Mouse (Mus musculus) intestine, embryonic 16.5 days (tissue): ENCODE measurements around the gene Zfand5. TPM values are rescaled to one million over a fixed set of nuclear protein-coding genes. Genes with fewer than 3 reads are reported as not detected.

Source experiments
- ATAC-seq: fragments of 200-750 bp; cut with Nextera tagmentation; 2 replicates; pipeline ENCODE4 v1.8.0; 2017; ENCODE audit warnings: moderate TSS enrichment, moderate library complexity
- H3K27ac ChIP-seq: fragments of 300-500 bp; sonication (generic); 2 replicates; pipeline ENCODE4 v1.5.1; 2014; ENCODE audit warnings: mild to moderate bottlenecking, low read length
- H3K27me3 ChIP-seq: fragments of 300-500 bp; sonication (generic); replicated peaks from 2 replicates; pipeline ENCODE4 v1.6.1; 2014; ENCODE audit warnings: low read length, control low read depth, mixed read lengths; ENCODE audit not compliant: control insufficient read depth, insufficient read depth
- H3K36me3 ChIP-seq: fragments of 300-500 bp; sonication (generic); 2 replicates; pipeline ENCODE4 v1.6.1; 2014; ENCODE audit warnings: low read length, control low read depth; ENCODE audit not compliant: control insufficient read depth, insufficient read depth
- H3K4me1 ChIP-seq: fragments of 300-500 bp; sonication (generic); 2 replicates; pipeline ENCODE4 v1.6.1; 2014; ENCODE audit warnings: low read length, control low read depth, mixed read lengths; ENCODE audit not compliant: control insufficient read depth, insufficient read depth
- H3K4me2 ChIP-seq: fragments of 300-500 bp; sonication (generic); 2 replicates; pipeline ENCODE4 v1.6.1; 2014; ENCODE audit warnings: low read depth, low read length, control low read depth
- H3K4me3 ChIP-seq: fragments of 300-500 bp; sonication (generic); 2 replicates; pipeline ENCODE4 v1.5.1; 2014; ENCODE audit warnings: mild to moderate bottlenecking, low read length
- H3K9ac ChIP-seq: fragments of 300-500 bp; sonication (generic); 2 replicates; pipeline ENCODE4 v1.6.1; 2014; ENCODE audit warnings: low read depth, low read length
- H3K9me3 ChIP-seq: fragments of 300-500 bp; sonication (generic); 2 replicates; pipeline ENCODE4 v1.6.1; 2016; ENCODE audit warnings: low read length, control low read depth; ENCODE audit not compliant: control insufficient read depth
- WGBS: fragments of 180-500 bp; shearing (Covaris S2); extraction: QIAGEN DNeasy Blood & Tissue Kit; methylation state at CpG from one replicate; pipeline ENCODE4 v1.1.7; 2014; 5-methylcytosine and 5-hydroxymethylcytosine counted together
- polyA plus RNA-seq: library from polyadenylated mRNA; unstranded; fragments of >200 nt; fragmentation: Nextera tagmentation; extraction: Ambion mirVana; gene quantifications from 2 replicates; pipeline ENCODE4 v1.2.1, GENCODE M21; 2015

The Zfand5 gene
- polyA plus RNA-seq, 1 experiment from 2014 or later: 56.3 TPM

DNA sequence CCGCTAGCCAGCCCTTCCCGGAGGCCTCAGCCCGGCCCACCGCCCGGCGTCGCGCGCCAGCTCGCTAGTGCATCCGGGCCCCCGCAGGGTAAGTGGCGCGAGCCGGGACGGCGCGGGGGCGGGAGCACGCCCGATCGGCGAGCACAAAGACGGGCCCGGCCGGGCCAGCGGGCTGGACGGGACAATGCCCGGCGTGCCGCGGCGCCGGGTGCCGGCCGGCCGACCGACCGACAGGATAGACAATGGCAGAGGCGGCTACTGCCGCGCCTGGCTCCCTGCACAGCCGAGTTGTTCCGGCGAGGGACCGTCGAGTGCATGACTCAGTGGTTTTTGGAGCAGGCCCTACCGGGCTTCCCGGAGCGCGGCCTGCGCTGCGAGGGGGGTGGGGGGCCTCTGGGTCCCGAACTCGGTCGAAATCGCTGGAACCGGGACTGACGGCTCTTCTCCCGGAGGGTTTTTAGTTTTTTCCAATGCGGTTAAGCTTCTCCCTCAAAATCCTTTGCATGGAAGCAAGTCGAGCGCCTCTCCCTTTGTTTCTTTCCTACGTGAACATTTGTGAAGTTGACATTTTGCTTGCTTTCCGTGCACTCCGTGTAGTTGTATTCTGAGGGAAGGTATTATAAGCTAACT lies 692 bp downstream of the Zfand5 start:
- Histone ChIP-seq H3K9ac (peak overlapping the region; percentile 100), H3K27ac (peak overlapping the region; percentile 100), H3K36me3 (peaks cover 6% of the 10 kb centered on the region; the same call in 1 of the 2 replicates), H3K9me3 (no peaks in the 10 kb centered on the region), H3K4me2 (peak overlapping the region; percentile 16), H3K4me3 (peak overlapping the region; percentile 94), H3K27me3 (no peaks in the 10 kb centered on the region), H3K4me1 (no peaks in the 10 kb centered on the region)
- peak; percentile 66 for ATAC-seq
- under 1% methylated on average over 66 of the region's 66 CpGs for WGBS

DNA sequence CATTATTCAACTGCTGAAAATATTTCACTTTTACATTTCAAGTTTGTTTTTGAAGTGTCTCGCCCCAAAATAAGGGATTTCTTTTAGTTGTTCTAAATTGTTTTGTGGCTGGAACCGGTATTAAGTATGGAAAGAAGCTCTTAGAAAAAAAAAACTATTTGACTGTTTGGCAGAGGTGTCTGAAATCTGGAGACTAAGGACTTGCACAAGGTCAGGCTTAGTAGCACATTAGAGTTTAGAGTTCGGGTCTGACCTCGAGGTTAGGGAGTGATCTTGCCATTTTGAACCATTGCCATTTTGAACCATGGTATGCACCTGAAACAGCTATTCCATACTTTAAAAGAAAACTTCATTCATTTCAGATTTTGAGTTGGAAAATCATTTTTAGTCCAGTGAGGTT lies 1.4 kb downstream of the Zfand5 start:
- Histone ChIP-seq H3K36me3 (peaks cover 6% of the 10 kb centered on the region; the same call in 1 of the 2 replicates), H3K27ac (no peak overlapping the region; the same call in 1 of the 2 replicates), H3K27me3 (no peaks in the 10 kb centered on the region), H3K9me3 (no peaks in the 10 kb centered on the region), H3K9ac (peak overlapping the region; percentile 63), H3K4me3 (peak overlapping the region; percentile 57), H3K4me2 (peak overlapping the region; percentile 67), H3K4me1 (no peaks in the 10 kb centered on the region)
- under 1% methylated on average over 4 of the region's 4 CpGs for WGBS
- no peak for ATAC-seq

DNA sequence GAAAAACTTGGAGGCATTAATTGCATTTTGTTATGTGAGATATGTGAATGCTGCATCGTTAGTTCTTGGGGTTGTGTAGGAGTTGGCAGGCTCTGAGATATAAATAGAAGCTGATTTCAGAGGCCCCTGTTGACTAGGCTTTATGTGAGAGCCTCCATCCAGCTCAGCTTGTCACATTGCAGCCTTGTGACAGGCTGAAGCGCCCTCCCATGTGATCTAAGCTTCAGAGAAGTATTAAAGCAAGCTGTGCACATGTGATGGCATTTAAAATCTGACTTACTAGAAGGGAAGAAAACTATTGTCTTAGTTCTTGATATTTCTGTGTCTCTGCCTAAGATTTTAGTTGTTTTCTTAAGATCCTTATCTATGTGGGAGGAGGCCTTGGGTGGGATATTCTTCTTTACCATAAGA lies 2.1 kb downstream of the Zfand5 start:
- ATAC-seq: peak; percentile 10
- Histone ChIP-seq H3K9me3 (no peaks in the 10 kb centered on the region), H3K9ac (peak overlapping the region; percentile 63), H3K4me3 (peak overlapping the region; percentile 57), H3K27me3 (no peaks in the 10 kb centered on the region), H3K4me2 (peak overlapping the region; percentile 67), H3K4me1 (no peaks in the 10 kb centered on the region), H3K36me3 (peaks cover 6% of the 10 kb centered on the region; the same call in 1 of the 2 replicates), H3K27ac (peak overlapping the region; percentile 52)
- 0% methylated on average over 2 of the region's 2 CpGs for WGBS

DNA sequence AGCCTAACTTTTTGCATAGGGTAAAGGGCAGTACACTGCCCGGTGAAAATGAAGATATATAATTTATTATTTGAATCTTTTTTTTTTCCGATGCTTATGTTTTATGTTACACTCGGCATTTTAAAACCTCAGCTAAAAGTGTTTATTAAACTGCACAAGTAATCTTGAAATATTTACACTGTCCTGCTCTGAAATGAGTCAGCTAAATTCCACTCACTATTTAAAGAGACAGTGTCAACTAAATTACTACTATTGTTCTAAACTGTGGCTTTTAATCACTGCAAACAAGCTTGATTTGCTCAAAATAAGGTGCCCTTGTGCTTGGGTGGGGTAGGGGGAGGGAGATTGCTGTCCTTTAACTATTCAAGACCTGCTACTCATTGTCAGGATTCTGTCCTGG lies 2.6 kb downstream of the Zfand5 start:
- no peaks in the 10 kb centered on the region for H3K9me3 ChIP-seq
- H3K27me3 ChIP-seq: no peaks in the 10 kb centered on the region
- no peak for ATAC-seq
- no peak overlapping the region for H3K9ac ChIP-seq
- H3K4me1 ChIP-seq: no peaks in the 10 kb centered on the region
- H3K4me2 ChIP-seq: peak overlapping the region; percentile 67
- 7% methylated on average over 3 of the region's 3 CpGs for WGBS
- no peak overlapping the region for H3K27ac ChIP-seq
- peaks cover 6% of the 10 kb centered on the region; the same call in 1 of the 2 replicates for H3K36me3 ChIP-seq
- H3K4me3 ChIP-seq: peak overlapping the region; percentile 57

DNA sequence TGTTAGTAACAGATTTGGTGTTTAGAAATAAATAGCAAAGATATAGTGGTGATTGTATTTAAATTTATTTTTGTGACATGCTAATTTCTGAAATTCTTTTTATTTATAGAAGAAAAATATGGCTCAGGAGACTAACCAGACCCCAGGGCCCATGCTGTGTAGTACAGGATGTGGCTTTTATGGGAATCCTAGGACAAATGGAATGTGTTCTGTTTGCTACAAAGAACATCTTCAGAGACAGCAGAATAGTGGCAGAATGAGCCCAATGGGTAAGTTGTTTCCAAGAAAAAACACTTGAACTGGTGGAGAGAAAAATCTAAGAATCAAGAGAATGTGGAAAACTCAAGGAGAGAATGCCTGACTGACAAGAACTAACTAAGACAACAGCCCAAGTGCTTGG lies 4.2 kb downstream of the Zfand5 start:
- H3K9ac ChIP-seq: no peak overlapping the region
- H3K4me1 ChIP-seq: no peaks in the 10 kb centered on the region
- H3K4me3 ChIP-seq: no peak overlapping the region
- H3K27ac ChIP-seq: no peak overlapping the region
- H3K9me3 ChIP-seq: no peaks in the 10 kb centered on the region
- ATAC-seq: no peak
- no peak overlapping the region for H3K4me2 ChIP-seq
- peaks cover 10% of the 10 kb centered on the region for H3K36me3 ChIP-seq
- no peaks in the 10 kb centered on the region for H3K27me3 ChIP-seq

DNA sequence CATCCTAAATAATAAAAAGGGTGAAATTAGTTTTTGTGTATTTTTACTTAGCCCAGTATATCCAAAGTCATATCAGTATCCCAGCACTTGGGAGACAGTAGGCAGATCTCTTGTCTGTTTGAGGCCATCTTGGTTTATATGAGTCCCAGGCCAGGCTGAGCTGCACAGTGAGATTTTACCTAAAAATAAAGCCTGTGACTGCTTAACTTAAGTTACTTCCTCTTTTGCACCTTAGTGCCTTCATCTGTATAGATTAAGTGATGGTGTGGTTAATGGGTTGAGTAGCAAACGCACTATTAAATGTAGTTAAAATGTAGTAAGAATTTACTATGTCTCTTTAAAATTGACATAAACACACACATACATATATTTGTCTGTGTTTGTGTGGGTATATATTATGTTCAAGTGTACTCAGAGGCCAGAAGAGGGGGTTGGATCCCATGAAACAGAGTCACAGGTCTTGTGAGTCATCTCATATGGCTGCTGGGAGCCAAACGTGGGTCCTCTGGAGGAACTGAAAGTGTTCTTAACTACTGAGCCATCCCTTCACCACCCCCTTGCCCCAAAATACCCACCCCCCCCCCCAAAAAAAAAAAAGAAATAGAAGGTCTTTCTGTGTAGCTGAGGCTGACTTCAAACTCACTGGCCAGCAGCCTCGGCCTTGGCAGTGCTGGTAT lies 14.5 kb downstream of the Zfand5 start:
- no peak for ATAC-seq
- Histone ChIP-seq H3K4me3 (no peak overlapping the region), H3K27me3 (no peaks in the 10 kb centered on the region), H3K27ac (no peak overlapping the region), H3K36me3 (no peaks in the 10 kb centered on the region; the same call in 1 of the 2 replicates), H3K9me3 (0 out of 2 replicates have a peak, but pooled peaks cover 4% of the 10 kb centered on the region), H3K9ac (no peak overlapping the region), H3K4me1 (no peaks in the 10 kb centered on the region), H3K4me2 (no peak overlapping the region)
- WGBS: 79% methylated on average over 3 of the region's 3 CpGs

DNA sequence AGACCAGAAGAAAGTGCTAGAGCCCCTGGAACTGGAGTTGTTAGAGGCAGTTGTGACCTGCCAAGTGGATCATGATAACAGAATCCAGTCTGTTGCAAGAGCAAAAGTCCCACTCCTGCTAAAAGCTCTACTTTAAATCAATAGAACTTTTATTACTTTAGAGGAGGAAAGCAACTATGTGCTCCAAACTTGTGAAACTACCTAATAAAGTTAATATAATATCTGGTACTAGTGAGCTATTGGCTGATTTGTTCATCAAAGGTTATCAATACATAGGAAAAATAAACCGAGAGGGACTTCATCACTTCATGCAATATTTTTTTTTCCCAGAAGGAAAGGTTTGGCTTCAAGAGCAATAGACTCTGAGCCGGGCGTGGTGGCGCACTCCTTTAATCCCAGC lies 25.3 kb downstream of the Zfand5 start:
- Histone ChIP-seq H3K4me1 (no peaks in the 10 kb centered on the region), H3K4me2 (no peak overlapping the region), H3K9me3 (no peaks in the 10 kb centered on the region), H3K4me3 (no peak overlapping the region), H3K36me3 (no peaks in the 10 kb centered on the region), H3K27me3 (no peaks in the 10 kb centered on the region), H3K27ac (no peak overlapping the region), H3K9ac (no peak overlapping the region)
- no peak for ATAC-seq
- 98% methylated on average over 4 of the region's 4 CpGs for WGBS

DNA sequence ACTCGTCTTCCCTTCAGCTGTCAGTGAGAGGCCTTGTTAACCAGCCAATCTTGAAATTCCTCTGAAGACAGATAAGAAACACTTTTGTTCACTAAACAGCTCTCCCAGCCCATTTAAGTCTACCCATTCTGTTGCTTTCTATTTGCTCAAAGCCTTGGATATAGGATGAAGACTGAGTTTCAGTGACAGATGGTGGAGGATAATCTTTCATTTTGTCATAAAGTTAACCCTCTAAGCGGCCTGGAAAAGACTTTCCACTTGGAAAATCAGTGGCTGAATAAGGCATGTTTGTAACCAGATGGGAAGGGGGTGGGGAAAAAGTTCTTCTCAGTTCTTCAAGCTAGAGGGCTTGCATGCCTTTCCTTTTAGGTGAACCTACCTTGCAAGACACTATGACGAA lies 29.7 kb downstream of the Zfand5 start:
- WGBS: 44% methylated on average over 3 of the region's 3 CpGs

DNA sequence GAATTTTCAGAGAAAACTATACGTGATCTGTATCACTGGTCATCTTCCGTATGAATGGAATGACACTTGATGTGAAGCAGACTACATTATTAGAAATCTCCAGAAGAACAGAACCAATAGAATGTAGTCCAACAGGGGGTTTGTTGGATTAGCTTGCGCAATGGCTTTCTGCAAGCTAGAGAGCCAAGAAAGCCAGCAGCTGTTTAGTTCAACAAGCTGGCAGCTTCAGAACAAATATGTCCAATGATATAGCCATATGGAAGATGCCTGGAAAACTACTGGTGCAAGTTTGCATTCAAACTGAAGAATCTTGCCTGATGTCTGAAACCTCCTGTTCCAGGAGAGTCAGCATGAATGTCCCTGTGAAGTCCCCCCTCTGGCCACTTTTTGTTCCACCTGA lies 35.7 kb downstream of the Zfand5 start:
- H3K4me3 ChIP-seq: no peak overlapping the region
- H3K4me1 ChIP-seq: no peaks in the 10 kb centered on the region
- no peaks in the 10 kb centered on the region for H3K9me3 ChIP-seq
- ATAC-seq: no peak
- 76% methylated on average over 3 of the region's 3 CpGs for WGBS
- no peak overlapping the region for H3K9ac ChIP-seq
- no peaks in the 10 kb centered on the region for H3K27me3 ChIP-seq
- no peaks in the 10 kb centered on the region for H3K36me3 ChIP-seq
- no peak overlapping the region for H3K27ac ChIP-seq
- H3K4me2 ChIP-seq: no peak overlapping the region

More for the DNA sequence above, 29.7 kb downstream of the Zfand5 start:
- Histone ChIP-seq H3K9ac (no peak overlapping the region), H3K27ac (no peak overlapping the region), H3K27me3 (no peaks in the 10 kb centered on the region), H3K4me1 (no peaks in the 10 kb centered on the region), H3K36me3 (no peaks in the 10 kb centered on the region), H3K9me3 (no peaks in the 10 kb centered on the region), H3K4me3 (no peak overlapping the region), H3K4me2 (no peak overlapping the region)
- ATAC-seq: no peak
